Mouse (Mus musculus) kidney, postnatal 14 days (tissue): ENCODE data around the gene Agk.

Source experiments
- DNase-seq: peaks from one replicate; pipeline ENCODE4 v3.0.0; 2022; ENCODE audit warnings: mixed read lengths

The Agk gene

DNA sequence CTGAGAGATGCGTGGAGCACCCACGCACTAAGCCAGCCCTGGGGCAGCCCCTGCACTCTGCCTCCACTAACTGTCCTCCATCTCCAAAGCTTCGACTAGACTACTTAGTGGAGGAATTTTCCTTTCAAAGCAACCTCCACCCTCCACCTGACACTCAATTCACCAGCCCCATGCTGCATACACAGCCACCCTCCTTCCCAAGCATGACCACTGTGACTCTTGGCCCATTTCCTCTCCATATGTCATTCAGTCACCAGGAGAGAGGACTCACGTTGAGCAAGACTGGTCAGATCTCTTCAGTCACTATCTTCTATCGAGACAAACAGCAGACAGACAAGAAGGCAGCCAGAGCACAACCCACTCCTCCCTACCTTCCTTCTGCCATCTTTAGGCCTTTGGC lies 88.1 kb downstream of the Agk start:
- DNase-seq: no peak

DNA sequence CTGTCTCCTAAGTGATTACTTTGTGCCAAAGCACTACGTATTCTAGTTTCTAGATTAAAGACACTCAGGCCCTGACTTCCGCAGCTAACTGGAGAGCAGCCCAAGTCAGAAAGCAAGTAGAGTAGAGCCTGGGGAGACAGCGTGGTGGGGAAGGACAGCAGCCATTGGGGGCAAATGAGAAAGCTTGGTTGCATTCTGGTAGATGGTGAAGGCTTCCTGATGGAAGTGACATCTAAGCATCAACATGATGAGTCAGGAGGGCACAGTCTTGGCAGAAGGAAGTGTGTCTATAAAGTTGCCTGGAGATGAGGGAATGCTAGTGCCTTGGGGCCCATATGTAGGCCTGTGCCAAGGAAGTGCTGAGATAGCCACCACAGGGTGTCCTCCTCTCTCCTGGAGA lies 88.6 kb downstream of the Agk start:
- no peak for DNase-seq

DNA sequence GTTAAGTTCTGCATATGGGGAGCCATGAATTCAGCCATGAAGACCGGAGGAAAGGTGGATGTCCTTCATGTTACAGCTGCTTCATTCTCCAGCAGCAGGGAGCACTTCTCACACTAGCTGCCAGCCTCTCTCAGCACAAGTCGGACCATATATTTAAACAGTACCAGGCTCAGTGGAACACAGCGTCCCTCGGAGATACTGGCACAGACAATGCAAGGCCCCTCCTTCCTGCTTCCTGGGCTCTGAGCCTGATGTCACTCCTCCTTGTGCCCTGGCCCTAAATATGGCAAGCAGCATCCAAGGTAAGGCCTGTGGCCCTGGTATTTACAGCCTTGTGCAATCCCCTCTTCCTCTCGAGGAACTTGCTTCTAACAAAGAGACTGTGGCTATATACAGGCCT lies 90.8 kb downstream of the Agk start:
- DNase-seq: no peak

DNA sequence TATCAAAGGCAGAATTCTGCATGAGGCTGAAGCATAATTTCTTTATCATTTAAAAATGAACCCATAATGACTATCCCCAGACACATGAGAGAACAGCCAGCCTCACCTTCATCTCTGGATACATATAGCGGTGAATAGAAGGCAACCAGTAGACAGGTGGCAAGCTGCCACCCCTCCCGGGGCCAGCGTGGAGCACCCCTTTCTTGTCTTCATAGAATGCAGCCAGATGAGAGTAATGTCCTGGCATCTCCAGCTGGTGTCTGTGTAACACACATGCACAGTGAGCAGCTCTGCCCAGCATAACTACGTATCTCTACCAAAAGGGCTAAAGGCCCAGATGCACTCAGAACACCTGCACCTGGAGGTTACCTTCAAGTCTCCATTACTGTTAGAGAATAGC lies 93.4 kb downstream of the Agk start:
- no peak for DNase-seq

DNA sequence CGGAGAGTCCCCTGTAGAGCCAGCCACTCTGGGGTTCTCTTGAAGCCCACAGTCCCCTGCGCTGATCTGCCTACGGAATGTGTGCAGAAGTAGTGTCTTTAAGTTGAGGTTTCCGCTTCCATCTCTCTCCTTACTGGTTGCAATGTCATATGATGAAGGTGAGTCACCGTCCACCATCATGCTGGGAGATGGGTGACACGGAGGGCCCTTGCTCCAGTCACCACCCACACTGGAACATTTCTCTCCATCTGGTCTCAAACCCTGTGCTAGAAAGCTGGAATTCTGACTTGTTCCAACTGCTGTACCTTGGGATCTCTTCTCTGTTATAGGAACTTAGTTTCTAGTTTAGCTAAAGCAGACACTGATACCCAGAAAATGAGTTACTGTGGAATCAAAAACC lies 96.1 kb downstream of the Agk start:
- no peak for DNase-seq

DNA sequence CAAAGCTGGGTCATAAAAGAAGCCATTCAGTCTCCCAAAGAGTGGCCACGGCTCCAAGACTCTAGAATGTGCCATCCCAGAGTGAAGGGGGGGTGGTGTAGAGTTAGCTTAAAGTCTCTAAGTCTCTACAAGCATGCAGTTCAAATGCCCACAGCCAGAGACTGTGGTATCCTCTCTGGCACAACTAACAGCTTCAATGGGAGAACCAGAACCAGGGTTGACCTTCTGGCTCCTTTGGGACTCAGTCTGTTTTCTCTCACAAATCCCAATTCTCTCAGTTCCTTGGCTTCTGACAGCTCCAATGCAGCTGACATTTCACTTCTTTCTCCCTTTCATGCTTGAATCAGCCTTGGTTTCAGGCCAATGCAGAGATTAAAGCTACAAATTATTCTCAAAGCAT lies 98.0 kb downstream of the Agk start:
- DNase-seq: no peak

DNA sequence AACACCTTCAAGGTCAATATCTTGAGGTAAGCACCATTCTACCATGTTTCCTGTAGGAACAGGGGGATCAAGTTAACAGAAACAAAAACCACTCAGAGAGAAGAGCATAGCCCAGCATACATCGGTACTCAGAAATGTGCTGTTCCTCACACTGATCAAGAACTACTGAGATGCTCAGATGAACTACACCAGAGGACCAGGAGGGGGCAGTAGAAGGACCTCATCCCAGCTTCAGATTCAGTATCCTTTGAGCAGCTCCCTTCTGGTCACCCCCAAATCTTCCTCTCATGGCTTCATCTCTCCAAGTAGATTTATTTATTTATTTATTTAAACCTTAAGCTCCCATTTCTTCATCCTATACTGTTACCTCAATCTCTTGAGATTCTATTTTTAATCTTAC lies 98.8 kb downstream of the Agk start:
- peak; percentile 39 for DNase-seq

DNA sequence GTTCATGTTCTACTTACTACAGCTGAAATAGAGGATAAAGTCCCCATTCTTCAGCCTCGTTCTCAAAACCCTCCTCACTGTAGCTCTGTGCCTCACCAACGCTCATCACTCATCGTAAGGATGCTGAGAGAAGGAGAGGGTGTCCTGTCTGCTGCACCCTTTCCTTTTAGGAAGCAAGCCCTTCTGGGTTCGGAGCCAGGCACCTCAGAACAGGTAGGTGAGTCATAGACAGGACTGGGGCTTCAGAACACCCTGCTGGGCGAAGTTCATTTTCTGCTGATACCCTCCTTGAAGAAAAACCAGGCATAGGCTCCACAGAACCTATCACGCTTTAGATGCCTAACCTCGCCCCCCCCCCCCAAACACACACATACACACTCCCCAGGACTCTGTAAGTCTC lies 102.5 kb downstream of the Agk start:
- no peak for DNase-seq

DNA sequence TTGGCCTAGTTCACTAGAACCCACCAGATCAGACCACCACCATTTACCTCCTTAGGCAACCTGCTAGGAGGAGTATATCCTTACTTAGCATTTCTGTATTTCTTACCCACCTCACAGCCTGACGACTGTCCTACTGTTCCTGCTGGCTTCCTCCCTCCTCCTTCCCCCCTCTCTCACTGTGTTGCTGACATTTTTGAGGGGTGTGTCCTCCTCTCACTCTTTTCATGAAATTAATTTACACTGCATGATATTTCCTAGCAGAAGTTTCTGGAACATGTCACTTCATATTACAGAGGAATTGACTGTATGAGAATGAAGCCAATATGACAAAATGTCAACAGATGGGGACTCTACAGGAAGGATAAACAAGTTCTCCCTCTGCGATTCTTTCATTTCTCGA lies 103.7 kb downstream of the Agk start:
- DNase-seq: no peak

DNA sequence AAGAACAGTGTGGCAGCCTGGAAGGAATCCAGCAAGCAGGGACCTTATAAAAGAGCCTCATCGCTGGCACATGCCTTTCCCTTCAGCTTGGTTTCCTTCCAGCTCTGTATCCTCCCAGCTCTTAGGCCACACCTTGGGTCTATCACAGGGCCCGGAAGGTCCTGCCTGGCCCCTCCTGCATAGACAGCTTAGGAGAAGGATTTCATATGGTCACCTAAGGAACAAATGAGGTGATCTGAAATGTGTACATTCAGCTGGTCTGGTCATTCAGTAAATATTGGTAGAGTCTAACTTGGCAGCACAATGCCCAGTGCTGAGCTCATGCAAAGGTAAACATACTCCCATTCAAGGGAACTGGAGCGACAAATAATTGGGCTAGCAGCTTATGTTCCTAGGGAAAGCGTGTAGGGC lies 104.6 kb downstream of the Agk start:
- DNase-seq: no peak

DNA sequence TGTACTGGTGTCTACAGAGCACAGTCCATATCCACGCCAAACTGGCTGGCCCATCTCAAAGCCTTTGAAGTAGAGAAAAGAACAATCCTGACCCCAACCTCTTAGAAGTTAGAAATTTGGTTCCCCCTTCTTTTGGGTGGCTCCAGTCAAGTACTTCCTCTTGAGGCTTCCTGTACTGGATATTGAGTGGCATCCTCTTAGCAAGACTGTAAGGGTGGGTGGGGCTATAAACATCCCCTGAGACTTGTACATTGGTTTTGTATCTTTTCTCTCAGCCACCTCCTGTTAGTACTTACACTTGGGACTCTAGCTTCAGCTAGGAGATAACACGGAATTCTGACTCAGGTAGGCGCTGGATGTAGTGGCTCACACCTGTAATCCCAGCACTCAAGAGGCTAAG lies 105.3 kb downstream of the Agk start:
- DNase-seq: no peak

DNA sequence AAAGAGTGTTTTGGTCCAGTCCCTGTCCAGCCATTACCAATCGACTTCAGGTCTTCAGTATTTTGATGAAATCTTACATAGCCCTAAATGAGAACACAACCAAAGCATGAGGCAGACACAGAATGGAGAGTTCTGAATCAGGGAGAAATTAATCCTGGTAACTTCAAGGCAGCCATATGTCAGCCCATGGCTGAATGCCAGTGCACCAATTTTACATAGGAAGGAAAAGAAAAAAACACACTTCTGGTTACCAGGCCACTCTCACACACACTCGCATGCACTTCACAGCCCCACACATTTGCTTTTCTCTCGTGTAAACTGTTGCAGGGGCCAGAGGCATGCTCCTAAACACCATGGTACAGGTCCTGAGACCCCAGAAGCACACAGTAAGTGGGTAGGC lies 105.9 kb downstream of the Agk start:
- no peak for DNase-seq

DNA sequence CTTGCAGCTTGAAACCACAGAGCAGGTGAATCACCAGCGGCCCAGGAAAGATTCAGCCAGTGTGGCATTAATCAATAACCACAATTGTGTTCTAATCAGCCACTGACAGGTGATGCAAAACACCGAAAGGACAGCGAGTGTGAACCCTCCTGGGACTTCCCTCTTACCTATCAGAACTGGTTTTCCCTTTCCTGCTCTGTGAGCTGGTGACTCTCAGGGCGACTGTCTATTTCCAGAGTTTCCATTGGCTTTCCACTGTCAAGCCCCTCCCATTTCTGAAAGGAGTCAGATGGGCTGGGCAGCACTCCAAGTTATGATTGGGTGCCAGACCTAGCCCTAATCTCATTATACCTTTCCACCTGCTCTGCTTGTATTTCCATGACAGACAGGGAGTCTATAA lies 106.4 kb downstream of the Agk start:
- DNase-seq: no peak

DNA sequence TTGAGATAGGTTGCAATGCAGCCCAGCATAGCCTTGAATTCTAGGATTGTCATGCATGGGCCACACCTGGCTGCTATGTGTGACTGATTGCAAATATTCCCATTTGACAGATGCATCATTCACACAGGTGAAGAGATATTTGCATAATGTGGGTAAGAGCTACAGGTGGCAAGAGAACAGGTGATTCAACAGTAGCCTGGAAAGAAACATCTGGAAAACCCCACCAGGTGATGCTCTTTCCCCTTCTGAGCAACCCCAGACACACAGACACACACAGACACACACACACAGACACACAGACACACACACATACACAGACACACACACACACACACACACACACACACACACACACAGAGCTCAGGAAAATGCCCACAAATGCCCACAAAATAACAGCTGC lies 106.8 kb downstream of the Agk start:
- DNase-seq: no peak

DNA sequence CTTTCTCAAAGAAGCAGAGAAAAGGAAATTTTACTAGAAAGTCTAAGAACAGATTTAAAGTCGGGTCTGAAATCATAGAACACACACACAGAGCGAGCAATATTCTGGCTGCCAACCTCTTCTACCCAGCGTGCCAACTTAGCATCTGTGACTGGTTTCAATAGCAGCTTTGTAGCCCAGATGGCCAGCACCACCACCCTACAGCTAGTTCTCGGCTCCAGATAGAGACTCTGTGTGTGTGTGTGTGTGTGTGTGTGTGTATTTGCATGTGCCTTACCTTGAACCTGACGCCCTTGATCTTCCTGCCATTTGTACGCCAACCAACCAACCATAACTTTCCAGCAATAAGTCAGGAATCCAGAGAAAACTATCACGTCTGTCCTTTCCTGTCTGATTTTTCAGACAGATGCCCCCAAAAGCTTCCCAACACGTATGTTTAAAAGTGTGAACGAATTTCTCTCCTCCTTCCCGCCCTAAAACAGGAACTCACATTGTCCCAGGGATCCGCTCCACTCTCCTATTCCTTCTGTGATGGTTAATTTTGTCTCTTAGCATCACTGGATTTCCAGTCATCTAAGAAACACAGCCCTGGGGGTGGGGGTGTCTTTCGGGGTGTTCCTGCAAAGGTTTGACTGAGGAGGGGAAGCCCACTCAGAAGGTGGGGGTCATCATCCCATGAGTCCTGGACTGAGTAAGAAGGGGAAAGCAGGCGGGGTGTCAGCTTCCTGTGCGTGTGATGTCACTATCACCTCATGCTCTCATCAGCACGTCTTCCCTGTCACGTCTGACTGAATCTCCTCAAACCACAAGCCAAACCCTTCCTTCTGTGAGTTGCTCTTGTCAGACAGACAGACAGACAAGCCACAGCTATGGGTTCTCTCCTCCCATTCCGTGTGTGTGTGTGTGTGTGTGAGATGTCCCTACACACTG lies 107.6 kb downstream of the Agk start:
- no peak for DNase-seq

DNA sequence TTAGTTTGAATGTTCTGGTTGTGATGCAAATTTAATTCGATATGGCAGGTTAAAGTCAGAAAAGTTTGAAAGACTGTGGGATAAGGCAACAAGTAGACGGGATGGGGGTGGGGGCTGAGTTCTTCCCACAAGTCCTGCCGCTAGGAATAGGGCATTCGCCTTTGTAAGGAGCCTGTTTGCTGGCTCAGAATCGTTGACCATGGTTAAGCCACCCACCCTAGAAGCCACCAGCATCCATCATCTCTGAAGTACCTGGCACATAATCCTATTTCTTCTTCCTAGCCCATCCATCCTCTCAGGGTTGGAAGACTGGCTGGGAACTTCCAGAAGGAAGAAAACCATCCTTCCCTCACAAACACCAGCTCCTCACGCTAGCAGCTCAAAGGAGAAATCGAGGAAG lies 109.7 kb downstream of the Agk start:
- DNase-seq: no peak

DNA sequence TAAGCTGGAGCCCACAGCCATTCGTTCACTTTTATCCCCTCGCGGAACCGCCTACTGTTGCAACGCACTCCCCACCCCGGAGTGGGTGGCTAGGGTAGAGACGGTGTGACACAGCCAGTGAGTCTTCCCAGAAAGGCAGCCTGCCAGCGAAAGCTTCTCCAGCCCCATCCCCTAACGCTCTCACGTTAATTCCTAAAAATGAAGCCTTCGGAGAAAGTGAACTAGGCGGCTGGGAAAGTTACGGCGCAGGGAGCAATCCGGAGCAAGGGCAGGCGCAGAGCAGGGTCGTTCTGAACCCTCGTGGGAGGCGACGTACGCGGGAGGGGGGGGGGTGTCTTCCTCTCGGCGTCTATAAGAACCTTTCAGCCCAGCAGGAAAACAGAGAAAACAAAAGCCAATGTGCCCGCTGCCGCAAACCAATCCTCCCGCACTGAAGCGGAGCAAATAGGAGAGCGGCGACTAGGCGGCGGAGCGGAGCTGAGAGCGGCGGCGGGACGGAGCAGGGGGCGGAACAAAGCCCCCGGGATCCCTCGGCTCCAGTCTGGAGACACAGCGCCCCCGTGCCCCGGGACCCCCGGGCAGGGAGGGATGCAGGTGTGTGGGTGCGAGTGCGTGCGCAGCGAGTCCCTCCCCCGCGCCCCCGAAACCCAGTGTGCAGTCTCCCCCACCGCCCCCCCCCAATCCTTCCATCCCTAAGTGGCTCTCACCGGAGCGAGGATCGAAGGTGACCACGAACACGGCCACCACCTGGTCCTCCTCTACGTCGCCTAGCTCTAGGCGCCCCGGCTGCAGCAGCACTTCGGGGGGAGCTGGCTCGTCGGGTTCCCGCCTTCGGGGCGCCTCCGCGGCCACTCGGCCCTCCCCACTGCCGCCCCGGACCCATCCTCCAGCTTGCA lies 110.4 kb downstream of the Agk start:
- DNase-seq: peak; percentile 41

DNA sequence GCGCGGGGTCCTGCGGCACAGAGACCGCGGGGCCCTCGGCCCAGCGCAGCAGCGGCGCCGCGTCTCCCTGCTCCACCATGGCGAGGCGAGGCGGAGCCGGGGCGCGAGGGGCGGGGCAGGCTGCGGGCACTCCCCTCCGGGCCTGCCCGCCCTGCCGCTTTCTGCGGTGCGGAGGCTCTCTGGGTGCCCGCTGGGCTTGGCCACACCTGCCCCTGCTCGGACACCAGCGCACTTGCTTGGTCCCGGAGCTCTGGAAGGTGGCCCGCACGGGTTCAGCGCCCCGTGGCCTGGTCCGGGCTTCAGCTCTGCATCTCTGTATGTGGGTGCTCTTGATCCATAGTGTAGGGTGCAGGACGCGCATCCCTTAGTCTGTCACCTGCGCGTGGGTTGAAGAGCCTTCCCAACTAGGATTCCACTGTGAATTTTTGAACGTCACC lies 111.1 kb downstream of the Agk start, which contains the start of gene E330009J07Rik:
TSS of gene E330009J07Rik (minus strand) at position 89 of the 437 bp plus-strand sequence.
- DNase-seq: peak; percentile 87

DNA sequence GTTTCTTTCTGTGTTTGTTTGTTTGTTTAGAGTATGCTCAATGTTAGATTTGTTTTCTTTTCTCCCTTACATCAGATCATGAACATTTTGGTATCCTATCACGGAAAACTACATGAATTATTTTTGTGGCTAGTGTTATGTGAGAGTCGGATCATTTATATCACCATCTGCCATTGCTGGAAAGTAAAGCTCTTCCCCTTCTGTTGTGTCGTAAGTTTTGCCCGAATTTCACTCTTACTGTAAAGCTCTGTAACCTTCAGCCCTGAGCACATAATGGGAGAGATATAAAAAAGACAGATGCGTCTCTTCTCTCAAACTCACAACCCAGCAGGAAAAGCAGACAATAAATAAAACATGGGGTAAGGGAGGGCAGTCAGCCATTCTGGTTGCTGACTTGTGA lies 114.0 kb downstream of the Agk start, which contains the start of gene Wee2:
TSS of gene Wee2 (plus strand) at position 153 of the 400 bp plus-strand sequence.
- DNase-seq: no peak

DNA sequence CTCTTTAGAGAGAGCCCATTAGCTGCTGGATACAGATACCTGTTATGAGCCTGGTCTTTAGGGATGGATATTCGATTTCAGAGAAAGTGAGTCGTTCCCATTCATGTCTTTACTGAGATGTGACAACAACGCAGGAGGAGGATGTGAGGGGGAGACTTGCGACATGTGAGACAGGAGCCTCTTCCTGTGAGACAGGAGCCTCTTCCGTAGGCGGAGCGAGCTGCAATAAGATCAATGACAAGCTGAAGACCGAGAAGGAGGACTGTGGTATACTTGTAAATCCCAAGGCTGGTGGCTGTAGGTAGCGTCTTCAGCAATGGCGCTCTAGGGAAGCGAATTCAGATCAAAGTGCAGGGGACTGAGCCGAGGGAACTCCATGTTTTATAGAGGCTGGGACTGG lies 114.8 kb downstream of the Agk start:
- no peak for DNase-seq

DNA sequence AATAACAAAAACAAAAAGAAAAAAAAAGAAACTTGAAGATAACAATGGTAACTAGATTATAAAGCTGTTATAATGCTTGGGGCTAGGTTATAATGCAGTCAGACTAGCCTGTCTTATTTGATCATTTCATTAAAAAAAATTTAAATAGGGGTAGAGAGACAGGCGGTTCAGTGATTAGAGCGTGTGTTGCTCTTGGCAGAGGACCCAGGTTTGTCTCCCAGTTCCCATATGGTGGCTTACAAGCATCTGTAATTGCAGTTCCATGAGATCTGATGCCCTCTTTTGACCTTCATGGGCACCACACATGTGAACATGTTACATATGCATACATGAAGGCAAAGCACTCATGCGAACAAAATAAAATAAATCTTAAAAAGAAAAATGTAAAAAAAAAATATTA lies 116.3 kb downstream of the Agk start:
- no peak for DNase-seq

DNA sequence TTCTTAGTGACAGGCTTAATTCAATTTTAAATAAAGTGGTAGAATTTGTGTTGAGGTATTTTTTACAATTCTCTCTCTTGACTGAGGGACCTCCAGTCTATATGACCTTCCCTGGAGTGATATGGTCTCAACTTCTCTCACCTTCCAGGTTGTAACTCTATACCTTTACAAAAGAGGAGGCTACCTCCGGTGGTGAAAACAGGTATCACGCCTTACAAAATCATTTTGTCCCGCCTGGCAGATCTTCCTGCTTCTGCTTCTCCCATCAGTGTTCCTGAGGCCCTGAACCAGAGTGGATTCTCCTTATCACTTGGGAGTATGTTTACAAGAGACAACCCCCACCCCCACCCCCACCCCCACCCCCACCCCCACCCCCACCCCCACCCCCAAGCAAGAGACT lies 116.8 kb downstream of the Agk start:
- DNase-seq: no peak

DNA sequence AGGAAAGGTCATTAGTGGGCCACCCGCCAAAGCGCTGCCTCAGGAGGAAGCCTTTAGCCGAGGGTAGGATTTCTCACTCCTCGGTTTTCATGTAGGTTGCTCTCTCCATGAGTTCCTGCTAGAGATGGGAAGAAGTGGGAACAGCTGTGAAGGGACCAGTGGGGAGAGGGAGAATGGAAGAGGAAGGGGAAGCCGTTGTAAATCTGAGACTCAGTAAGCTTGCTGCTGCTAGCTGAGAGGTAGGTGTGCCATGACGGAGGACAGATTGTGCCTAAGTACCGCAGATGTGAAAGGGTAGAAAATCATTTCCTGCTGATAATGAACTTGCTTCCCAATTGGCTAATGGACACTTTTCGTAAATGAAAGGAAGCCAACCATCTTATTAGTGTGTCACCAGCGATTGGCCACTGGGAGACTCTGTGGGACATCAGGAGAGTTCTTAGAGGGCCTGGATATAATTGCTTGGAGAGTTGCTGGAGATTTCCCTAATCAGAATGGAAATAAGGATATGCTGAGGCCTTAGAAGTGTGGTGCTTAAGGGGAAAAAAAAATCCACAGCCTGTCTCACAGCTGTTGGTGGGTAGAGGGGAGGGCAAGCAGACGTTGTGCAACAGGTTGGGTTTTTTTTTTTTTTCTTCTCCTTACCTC lies 118.4 kb downstream of the Agk start:
- DNase-seq: no peak
